Mouse (Mus musculus): Measurements from ENCODE around the gene Cemip. TPM values are rescaled to one million over a fixed set of nuclear protein-coding genes. Genes with fewer than 3 reads are reported as not detected.

The Cemip gene
- polyA plus RNA-seq, 1 experiment from 2014 or later: 0.51 TPM

DNA sequence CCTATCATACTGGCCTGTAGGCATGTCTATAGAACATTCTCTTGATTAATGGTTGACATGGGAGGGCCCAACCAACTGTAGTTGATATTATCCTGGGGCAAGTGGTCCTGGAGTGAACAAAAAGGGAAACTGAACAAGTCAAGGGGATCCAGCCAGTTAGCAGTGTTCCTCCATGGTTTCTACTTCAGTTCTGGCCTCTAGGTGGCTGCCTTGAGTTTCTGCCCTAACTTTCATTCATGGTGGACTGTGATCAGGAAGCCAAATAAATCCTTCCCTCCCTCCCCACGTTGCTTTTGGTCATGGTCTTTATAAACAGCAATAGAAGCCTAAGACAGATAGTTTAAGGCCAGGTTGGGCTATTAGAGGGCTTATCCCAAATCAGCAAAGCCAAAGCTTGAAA lies 3.5 kb upstream of the Cemip start:
- H3K27me3 ChIP-seq (replicated peaks): peaks cover 27% of the 10 kb centered on the region
- no peaks in the 10 kb centered on the region for H3K9me3 ChIP-seq
- H3K4me2 ChIP-seq: no peak overlapping the region
- no peak overlapping the region for H3K4me3 ChIP-seq (replicated peaks)
- no peak overlapping the region for H3K9ac ChIP-seq
- H3K36me3 ChIP-seq: no peaks in the 10 kb centered on the region
- H3K4me1 ChIP-seq: peaks cover 13% of the 10 kb centered on the region
- ATAC-seq (ENCODE audit: insufficient read depth, low FRiP score, low read depth): no peak
- WGBS: 11% methylated on average over 1 of the region's 1 CpGs
- H3K27ac ChIP-seq: no peak overlapping the region

DNA sequence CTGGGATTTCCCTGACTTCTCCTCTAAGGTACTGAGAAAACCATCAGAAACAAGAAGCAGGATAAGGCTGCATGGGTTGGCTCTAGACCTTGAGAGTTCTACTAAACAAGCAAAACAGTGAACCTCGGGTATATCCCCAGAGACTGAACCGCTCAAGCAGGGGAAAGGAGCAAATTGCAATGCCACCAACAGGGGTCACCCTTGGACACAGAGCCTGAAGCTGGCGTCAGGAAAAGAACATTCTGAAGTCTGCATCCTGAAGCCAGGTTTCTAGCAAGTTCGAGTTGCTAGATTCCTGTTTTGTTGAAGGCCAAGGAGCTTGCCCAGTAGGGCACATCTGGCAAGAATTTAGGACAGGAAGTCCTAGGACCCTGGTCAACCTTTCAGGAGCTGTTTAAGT lies 2.7 kb upstream of the Cemip start:
- no peak overlapping the region for H3K4me2 ChIP-seq
- H3K4me3 ChIP-seq (replicated peaks): no peak overlapping the region
- no peak overlapping the region for H3K27ac ChIP-seq
- peaks cover 13% of the 10 kb centered on the region for H3K4me1 ChIP-seq
- ATAC-seq (ENCODE audit: insufficient read depth, low FRiP score, low read depth): no peak
- 5% methylated on average over 4 of the region's 4 CpGs for WGBS
- H3K36me3 ChIP-seq: no peaks in the 10 kb centered on the region
- no peaks in the 10 kb centered on the region for H3K9me3 ChIP-seq
- H3K9ac ChIP-seq: no peak overlapping the region
- peaks cover 28% of the 10 kb centered on the region for H3K27me3 ChIP-seq (replicated peaks)

DNA sequence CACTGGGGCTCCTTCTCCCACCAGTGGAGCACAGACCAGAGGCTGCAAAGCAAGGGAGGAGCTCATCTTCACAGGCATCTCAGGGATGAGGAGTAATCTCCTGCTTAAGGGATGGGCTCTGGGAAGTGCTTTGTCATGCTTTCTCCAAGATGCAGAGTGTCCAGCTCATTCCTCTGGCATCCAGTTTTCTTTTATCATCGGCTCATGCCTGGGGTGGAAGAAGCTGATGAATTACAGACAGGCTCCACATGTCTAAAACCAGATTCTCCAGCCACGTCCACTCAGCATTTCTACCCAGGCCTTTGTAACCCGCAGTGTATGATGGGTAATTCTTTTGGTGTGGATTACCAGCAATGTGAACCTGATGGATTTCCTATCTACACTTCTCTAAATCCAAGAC lies 1.9 kb upstream of the Cemip start:
- Histone ChIP-seq H3K4me1 (peaks cover 13% of the 10 kb centered on the region), H3K4me2 (no peak overlapping the region), H3K4me3 (replicated peaks) (no peak overlapping the region), H3K27me3 (replicated peaks) (peaks cover 28% of the 10 kb centered on the region), H3K36me3 (no peaks in the 10 kb centered on the region), H3K9me3 (no peaks in the 10 kb centered on the region), H3K9ac (no peak overlapping the region), H3K27ac (no peak overlapping the region)
- 53% methylated on average over 3 of the region's 3 CpGs for WGBS
- no peak for ATAC-seq (ENCODE audit: insufficient read depth, low FRiP score, low read depth)

DNA sequence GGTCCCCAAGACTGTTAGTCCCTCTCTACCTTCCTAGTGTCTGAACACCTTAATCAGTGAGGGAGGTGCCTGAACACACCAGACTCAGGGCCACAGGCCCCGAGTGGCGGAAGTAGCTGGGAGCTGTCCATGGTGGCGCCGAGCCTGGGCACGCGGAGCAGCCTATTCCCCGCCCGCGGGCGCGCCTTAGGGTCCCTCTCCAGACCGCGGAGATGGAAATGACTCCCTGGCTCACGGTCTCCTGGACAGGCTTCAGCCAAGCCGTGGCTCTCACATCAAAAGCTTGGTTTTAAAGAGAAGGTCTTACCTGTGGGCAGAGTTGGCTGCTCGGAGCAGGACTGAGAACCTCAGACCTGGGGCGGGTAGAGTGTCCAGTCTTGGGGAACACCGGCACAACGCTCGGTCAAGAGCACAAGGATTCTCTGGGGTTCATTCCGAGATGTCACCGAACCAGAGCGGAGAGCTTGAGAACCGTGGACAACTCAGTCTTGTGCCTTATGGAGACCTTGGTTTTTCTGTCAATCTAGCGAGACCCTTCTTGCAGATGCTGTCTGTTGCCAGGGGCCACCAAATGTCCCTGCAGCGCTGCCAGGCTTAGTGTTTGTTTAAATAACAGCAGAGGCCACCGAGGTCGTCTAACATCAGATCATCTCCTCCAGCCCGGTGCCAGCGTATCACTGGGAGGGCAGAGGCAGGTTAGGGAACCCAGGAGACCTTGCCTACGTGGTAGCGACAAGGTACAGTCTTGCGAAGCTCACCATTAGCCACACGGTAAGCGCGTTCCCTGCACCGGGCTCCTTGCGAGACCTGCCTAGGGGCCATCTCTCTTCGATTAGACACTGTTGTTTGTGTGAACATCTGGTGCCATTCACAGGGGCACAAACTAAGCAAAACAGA lies 1.0 kb downstream of the Cemip start:
- Histone ChIP-seq H3K9ac (no peak overlapping the region), H3K36me3 (no peaks in the 10 kb centered on the region), H3K27ac (no peak overlapping the region), H3K9me3 (no peaks in the 10 kb centered on the region), H3K27me3 (replicated peaks) (peaks cover 28% of the 10 kb centered on the region), H3K4me1 (peaks cover 13% of the 10 kb centered on the region), H3K4me3 (replicated peaks) (peak overlapping the region; percentile 38), H3K4me2 (peak overlapping the region; percentile 89)
- ATAC-seq (ENCODE audit: insufficient read depth, low FRiP score, low read depth): no peak
- WGBS: 6% methylated on average over 39 of the region's 39 CpGs

DNA sequence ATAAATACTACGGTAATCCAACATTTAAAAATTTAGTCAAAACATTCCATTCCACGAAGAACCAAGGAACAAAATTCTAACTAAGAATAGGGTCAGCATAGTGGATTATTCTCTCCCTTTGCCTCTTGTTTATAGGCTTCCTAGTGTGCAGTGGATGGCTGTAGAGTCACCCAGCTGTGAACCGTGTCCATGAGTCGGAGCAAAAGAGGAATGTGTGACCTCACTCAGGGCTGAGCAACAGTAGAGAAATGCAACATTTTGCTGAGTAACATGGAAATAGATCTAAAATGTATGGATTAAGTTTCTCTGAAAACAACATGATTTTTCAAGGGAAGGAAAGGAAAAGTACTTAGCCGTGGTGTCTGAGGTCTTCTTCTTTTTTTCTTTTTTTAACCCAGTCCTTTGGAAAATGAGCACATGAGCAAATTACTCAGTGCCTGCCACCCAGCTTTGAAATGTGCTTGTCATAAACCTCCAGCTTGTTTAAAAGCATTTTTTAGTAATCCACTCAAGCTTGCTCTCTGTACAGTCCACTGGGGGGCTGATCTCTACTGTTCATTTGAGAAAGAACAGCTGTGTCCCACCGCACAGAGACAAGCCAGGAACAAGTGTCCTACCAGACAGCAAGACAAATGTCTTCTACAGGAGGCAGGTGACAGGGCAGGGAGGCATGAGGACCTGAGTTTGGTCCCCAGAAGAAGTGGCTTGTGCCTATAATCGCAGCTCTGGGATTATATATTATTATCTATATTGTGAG lies 8.9 kb downstream of the Cemip start:
- Histone ChIP-seq H3K4me2 (no peak overlapping the region), H3K4me1 (no peaks in the 10 kb centered on the region), H3K9ac (no peak overlapping the region), H3K27me3 (replicated peaks) (no peaks in the 10 kb centered on the region), H3K9me3 (no peaks in the 10 kb centered on the region), H3K27ac (no peak overlapping the region), H3K36me3 (no peaks in the 10 kb centered on the region), H3K4me3 (replicated peaks) (no peak overlapping the region)
- WGBS: 47% methylated on average over 7 of the region's 7 CpGs
- ATAC-seq (ENCODE audit: insufficient read depth, low FRiP score, low read depth): no peak

DNA sequence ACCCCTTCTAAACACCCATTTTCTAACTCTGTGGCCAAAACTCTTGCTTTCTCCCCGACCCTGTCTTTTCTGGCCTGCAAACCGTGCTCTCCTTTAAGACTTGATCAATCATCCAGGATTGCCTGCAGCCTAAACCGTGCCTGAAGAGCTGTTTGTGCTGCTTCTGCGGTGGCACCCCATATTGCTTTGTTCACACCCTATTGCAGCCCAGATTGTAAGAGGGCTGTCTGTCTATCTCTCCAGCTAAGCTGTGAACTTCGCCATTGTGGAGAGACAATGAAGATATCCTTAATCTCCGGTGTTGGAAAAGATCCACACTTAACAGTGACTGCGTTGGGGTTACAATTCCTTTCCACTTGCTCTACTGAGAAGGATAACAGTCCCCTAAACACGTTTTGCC lies 12.0 kb downstream of the Cemip start:
- Histone ChIP-seq H3K27me3 (replicated peaks) (no peaks in the 10 kb centered on the region), H3K9ac (no peak overlapping the region), H3K4me1 (no peaks in the 10 kb centered on the region), H3K4me3 (replicated peaks) (no peak overlapping the region), H3K27ac (no peak overlapping the region), H3K9me3 (no peaks in the 10 kb centered on the region), H3K36me3 (no peaks in the 10 kb centered on the region), H3K4me2 (no peak overlapping the region)
- ATAC-seq (ENCODE audit: insufficient read depth, low FRiP score, low read depth): no peak
- WGBS: 49% methylated on average over 8 of the region's 8 CpGs

DNA sequence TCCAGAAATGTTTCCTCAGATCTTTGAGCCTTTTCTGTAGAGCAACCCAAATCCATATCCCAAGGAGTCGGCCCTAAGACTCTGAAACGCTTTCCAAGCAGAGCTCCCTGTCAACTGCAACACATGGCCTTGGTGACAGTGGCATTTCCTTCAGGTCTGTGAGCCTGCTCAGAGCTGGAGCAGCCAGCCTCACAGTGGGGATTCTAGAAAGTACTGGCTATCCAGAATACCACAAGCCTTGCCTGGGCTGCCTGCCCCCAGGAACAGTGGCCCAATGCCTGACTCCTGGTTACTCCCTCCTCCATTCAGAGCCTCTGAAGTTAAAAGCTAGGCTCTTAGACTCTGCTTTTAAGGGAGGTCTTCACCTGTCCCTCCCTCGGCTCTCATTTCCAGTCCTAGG lies 12.4 kb downstream of the Cemip start:
- H3K4me3 ChIP-seq (replicated peaks): no peak overlapping the region
- no peak overlapping the region for H3K4me2 ChIP-seq
- 75% methylated on average over 3 of the region's 3 CpGs for WGBS
- H3K9ac ChIP-seq: no peak overlapping the region
- no peaks in the 10 kb centered on the region for H3K4me1 ChIP-seq
- H3K27me3 ChIP-seq (replicated peaks): no peaks in the 10 kb centered on the region
- no peak for ATAC-seq (ENCODE audit: insufficient read depth, low FRiP score, low read depth)
- no peak overlapping the region for H3K27ac ChIP-seq
- H3K36me3 ChIP-seq: no peaks in the 10 kb centered on the region
- no peaks in the 10 kb centered on the region for H3K9me3 ChIP-seq

DNA sequence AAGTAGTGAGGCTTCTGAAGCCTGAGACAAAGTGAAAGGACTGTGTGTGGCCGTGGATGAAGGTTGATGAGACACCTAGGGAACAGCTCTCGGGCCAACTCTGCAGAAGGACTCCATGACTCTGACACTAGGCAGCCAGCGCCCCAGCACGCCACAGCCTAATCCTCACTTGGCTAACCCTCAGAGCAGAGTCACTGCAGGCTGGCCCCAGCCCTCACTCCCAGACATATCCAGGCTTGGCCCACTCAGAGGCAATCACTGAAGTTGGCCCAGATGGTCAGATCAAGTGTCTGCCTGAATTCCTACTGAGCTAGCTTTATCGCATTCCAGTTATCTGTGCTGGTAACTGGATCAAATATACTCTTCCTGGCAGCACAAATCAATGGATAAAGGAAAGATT lies 17.4 kb downstream of the Cemip start:
- H3K27me3 ChIP-seq (replicated peaks): no peaks in the 10 kb centered on the region
- no peak overlapping the region for H3K4me2 ChIP-seq
- no peak for ATAC-seq (ENCODE audit: insufficient read depth, low FRiP score, low read depth)
- 76% methylated on average over 5 of the region's 5 CpGs for WGBS
- no peaks in the 10 kb centered on the region for H3K4me1 ChIP-seq
- no peaks in the 10 kb centered on the region for H3K36me3 ChIP-seq
- no peaks in the 10 kb centered on the region for H3K9me3 ChIP-seq
- no peak overlapping the region for H3K27ac ChIP-seq
- H3K4me3 ChIP-seq (replicated peaks): no peak overlapping the region
- H3K9ac ChIP-seq: no peak overlapping the region

DNA sequence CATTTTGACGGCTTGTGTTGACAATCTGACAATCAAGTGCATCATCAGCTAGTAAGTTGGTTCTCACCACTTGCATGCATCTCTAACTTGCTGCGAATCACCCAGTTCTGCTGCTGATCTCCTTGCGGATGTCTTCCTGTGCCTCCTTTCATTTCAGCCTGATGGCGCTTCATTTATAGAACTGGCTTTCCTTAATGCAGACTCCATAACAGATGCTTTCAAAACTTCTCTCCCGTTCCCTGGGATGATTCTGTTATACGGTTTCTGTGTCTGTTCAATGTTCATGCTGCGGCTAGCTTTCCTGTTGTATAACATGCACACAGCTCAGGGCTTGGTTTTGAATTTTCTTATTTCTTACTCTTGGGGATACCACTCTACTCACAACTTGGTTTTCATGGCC lies 26.5 kb downstream of the Cemip start:
- H3K9ac ChIP-seq: no peak overlapping the region
- no peak overlapping the region for H3K4me2 ChIP-seq
- ATAC-seq (ENCODE audit: insufficient read depth, low FRiP score, low read depth): no peak
- H3K4me3 ChIP-seq (replicated peaks): no peak overlapping the region
- H3K9me3 ChIP-seq: no peaks in the 10 kb centered on the region
- no peaks in the 10 kb centered on the region for H3K36me3 ChIP-seq
- 86% methylated on average over 7 of the region's 7 CpGs for WGBS
- no peaks in the 10 kb centered on the region for H3K4me1 ChIP-seq
- H3K27me3 ChIP-seq (replicated peaks): no peaks in the 10 kb centered on the region
- no peak overlapping the region for H3K27ac ChIP-seq

DNA sequence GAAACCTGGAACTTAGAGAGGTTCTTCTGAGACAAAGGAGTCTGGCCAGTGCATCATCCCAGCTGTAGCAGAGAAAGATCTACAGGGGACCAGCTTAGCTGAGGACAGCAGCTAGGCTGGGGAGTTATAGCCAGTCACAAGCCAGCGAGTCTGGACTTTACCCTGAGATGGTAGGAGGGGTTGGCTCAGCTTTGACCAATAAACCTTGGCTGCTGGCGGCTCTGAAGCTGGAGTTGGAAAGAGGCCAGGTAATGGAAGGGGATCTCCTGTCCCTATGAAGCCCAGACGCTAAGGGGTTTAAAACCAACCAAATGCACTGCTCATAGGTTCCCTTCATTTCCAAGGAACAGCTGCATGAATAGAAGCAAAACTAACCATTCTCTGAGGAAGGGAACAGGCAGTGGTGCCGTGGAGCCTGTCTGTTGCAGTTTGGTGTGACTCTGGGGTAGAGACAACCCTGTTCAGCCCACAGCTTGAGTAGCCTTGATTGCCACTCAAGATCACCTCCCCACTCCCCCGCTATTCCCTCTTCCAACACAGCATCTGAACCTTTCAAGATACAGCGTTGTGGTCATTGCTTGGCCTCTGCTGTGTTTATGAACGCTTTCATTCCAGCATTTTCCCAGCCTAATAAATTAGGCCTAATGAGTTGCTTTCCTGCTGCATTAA lies 30.2 kb downstream of the Cemip start:
- ATAC-seq (ENCODE audit: insufficient read depth, low FRiP score, low read depth): peak; percentile 72
- Histone ChIP-seq H3K4me3 (replicated peaks) (no peak overlapping the region), H3K36me3 (no peaks in the 10 kb centered on the region), H3K27ac (no peak overlapping the region), H3K4me1 (no peaks in the 10 kb centered on the region), H3K4me2 (no peak overlapping the region), H3K27me3 (replicated peaks) (no peaks in the 10 kb centered on the region), H3K9ac (no peak overlapping the region), H3K9me3 (no peaks in the 10 kb centered on the region)
- 49% methylated on average over 7 of the region's 7 CpGs for WGBS

DNA sequence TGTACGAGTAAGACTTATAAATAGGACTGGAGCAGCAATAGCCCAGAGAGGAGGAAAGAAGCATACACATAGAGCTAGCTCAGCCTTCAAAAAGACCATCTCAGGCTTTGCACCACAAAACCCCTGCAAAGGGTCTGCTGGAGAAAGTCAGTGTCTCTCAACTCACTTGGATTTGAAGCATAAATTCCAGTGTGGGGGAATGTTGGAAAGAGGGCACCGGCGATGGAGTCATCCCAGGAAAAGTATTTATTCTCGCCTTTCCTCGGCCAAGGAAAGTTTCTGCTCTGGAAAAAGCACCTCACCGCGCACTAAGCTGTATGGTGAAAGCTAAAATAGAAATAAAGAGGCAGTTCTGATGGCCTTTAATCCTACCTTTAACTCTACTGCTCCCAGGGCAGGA lies 32.4 kb downstream of the Cemip start:
- no peaks in the 10 kb centered on the region for H3K9me3 ChIP-seq
- no peaks in the 10 kb centered on the region for H3K36me3 ChIP-seq
- WGBS: 90% methylated on average over 7 of the region's 7 CpGs
- no peak overlapping the region for H3K4me2 ChIP-seq
- H3K4me3 ChIP-seq (replicated peaks): no peak overlapping the region
- H3K4me1 ChIP-seq: no peaks in the 10 kb centered on the region
- H3K27ac ChIP-seq: no peak overlapping the region
- no peaks in the 10 kb centered on the region for H3K27me3 ChIP-seq (replicated peaks)
- H3K9ac ChIP-seq: no peak overlapping the region
- no peak for ATAC-seq (ENCODE audit: insufficient read depth, low FRiP score, low read depth)

DNA sequence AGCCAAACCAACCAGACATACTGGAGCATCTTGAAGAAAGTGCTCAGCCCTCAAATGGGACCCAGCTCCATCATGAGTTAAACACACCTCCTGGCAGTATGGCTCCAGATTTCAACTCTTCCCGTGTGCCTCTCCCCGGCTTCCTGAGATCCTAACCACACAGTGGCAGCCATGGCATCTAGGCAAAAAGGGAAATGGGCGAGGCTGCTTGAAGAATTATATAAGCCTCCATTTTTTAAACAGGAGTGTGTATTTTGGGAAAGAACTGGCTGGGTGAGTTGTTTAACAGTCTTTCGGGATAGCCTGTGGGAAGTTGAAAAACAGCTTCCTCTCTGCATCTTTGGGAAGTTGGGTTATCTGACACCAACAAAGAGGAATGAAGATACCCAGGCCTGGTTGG lies 34.9 kb downstream of the Cemip start:
- Histone ChIP-seq H3K4me3 (replicated peaks) (no peak overlapping the region), H3K9ac (no peak overlapping the region), H3K27me3 (replicated peaks) (no peaks in the 10 kb centered on the region), H3K4me1 (no peaks in the 10 kb centered on the region), H3K36me3 (no peaks in the 10 kb centered on the region), H3K4me2 (no peak overlapping the region), H3K9me3 (no peaks in the 10 kb centered on the region), H3K27ac (no peak overlapping the region)
- ATAC-seq (ENCODE audit: insufficient read depth, low FRiP score, low read depth): no peak
- WGBS: 73% methylated on average over 4 of the region's 4 CpGs
